Mouse (Mus musculus) urinary bladder, postnatal 25 days (tissue): ENCODE data around the gene Map3k4.

Source experiments
- DNase-seq: peaks from one replicate; pipeline ENCODE4 v3.0.0; 2022; ENCODE audit warnings: low spot score

Gene Map3k4

DNA sequence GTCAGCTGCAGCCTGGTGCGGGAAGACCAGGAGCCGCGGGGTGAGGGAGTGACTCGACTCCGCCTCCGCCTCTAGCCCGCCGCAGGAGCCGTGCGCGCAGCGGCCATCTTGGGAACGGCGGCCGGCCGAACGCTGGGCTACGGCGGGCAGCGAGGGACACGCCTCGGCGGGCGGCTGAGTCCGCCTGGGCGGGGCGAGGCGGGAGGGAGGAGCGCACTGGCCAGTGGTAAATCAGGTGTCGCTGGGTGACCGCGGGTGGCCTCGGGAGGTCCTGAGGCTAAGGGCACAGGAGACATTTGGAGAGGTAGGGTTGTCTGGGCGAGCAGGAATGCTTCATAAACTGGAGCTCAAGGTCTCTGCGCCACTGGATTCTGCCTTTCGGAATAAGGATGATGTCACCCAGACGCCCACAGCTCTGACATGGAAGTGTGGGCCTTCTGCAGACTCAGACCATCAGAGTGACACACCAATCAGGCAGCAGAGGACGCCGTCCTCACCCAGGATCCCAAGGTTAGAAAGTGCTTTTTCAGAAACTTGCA lies at the start of gene Map3k4:
Gene Map3k4, minus strand, starts transcription at position 134 of the 539 bp plus-strand sequence.
- peak; percentile 95 for DNase-seq

DNA sequence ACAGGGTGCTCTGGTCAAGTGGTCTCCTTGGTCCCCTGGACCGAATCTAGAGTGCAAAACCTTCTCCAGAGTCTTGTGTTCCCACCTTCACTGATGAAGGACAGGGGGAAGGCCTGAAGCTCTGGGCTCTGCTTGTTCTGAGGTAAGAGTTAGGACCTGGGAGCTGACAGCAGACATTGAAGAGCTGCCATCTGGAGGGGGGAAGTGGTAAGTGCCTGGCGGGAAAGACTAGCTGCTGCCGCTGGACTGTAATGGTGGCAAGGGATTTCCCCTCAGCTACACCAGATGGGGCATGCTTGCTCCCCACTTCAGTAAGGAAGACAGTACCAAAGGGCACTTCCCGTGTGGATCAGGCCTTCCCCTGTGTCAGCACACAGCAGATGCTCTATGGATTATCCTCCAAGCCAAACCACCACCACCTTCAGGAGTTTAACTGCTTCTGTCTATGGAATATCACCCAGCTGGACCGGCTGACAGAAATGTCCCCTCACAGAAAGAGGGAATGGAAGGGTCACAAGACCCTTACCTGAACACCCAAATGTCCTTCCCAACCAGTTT lies 48.9 kb upstream of the Map3k4 start:
- DNase-seq, result peak; percentile 38

DNA sequence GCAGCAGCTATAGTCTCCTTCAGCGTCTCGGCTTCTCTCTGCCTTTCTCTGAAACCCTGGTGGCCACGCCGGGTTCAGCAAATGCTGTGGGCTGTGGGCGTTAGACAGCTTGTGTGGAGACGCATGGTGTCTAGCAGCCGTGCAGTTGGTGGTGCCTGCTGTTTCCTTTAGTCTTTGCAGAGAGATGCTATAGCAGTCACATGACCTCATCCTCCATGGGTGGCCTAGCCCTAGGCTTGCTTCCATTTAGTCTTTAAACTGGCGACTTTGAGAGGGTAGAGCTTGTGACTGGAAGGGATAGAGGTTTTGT lies 45.8 kb upstream of the Map3k4 start:
- no peak for DNase-seq

DNA sequence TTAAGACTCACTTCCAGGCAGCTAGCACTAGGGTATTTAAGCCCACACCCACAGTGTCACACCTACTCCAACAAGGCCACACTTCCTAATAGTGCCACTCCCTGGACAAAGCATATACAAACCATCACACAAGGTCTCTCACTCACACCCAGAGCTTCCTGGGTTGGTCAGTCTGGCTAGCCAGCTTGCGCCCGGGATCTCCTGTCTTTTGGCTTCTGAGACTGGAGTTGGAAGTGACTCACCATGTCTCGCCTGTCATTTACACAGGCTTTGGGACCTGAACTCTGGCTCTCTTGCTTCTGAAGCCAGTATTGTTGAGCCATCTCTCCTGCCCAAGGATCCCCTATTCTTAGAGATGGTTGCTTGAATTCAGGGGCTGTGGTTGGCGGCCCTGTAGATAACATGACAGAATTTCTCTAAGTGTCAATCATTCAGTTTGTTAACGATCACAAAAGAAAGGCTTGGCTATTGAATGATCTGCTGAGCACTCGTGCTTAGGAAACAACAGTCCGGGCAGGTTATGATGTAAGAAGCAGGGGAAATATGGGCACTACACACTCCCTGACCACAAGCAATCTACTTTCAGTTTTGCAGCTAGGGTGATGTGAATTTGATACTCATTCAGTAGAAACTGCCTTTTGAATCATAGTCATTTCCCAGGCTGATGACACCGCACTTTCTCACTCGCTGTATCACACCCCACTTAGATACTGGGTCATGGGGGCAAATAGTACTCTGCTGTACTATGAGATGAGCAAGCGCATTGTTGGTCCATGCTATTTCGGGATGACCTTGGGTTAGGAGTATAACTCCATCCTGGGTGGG lies 45.2 kb upstream of the Map3k4 start:
- no peak for DNase-seq

DNA sequence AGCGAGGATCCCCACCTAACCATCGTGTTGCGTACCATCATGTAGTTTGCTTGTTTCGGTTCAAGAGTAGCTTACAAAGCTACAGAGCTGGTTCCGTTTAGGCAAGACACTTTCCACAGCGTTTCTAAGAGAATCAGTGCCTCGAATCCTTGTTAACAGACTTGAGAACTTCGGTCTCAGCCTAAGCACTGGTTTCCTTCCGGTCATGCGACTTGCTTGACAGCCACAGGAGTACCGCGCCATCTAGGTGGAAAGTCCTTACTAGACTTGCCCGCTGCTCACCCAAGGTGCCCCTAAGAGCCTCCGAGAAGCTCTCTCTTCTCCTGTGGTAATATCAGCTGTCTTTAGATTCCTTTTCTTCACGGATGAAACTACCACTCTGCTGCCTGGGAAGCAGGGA lies 41.3 kb upstream of the Map3k4 start:
- DNase-seq, result no peak

DNA sequence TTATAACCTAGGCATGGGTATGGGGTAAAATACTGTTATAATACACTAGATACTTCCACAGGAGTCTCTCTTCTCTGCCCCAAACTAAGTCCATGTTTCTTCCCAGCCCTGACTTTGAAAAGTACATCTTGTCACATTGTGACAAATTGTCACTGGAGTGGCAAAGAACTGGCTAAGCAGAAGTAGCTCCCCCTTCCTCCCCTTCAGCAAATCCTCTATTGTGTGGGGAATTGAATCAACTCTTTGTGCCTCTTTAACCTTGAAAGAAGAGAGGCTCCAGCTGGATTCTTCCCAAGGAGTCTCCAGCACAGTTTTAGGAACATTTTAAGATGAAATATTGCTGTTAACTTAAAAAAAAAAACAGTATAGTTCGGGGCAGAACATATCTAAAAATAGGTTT lies 34.2 kb upstream of the Map3k4 start:
- DNase-seq, result no peak

DNA sequence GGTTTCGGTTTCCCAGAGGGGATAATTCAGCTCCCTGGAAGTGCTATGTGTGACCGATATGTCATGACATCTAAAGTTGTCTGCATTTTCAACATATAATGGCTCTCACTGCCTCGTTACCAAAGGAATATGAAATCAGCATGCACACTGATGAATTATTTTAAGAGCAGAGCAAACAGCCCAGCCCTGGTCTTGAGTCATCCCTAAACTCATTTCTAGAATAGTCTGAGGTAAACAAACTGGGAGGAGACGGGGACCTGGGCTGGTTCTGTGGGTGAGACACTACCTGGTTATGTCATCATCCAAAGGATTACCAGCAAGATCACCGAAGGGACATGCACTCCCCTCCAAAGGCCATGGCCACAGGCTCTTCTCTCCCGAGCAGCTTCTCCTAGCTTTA lies 33.0 kb upstream of the Map3k4 start:
- DNase-seq, result no peak

DNA sequence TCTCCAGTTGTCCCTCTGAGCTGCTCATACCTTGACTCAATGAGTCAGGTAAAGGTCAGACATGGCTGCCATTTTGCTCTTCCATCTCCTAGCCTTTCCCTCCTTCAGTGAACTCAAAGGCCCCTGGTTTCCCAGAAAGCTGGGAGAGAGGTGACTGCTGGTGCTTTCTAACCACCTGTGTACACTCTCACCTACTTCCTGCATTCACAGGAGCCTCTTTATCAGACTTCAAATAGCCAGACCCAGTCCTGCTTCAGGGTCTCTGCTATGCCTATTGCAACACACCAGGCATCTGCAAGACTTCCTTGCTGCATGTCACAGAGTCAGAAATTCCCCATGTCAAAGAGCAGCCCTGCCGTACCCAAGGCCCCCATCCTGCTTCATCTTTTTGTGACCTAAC lies 28.9 kb upstream of the Map3k4 start:
- DNase-seq, result no peak

DNA sequence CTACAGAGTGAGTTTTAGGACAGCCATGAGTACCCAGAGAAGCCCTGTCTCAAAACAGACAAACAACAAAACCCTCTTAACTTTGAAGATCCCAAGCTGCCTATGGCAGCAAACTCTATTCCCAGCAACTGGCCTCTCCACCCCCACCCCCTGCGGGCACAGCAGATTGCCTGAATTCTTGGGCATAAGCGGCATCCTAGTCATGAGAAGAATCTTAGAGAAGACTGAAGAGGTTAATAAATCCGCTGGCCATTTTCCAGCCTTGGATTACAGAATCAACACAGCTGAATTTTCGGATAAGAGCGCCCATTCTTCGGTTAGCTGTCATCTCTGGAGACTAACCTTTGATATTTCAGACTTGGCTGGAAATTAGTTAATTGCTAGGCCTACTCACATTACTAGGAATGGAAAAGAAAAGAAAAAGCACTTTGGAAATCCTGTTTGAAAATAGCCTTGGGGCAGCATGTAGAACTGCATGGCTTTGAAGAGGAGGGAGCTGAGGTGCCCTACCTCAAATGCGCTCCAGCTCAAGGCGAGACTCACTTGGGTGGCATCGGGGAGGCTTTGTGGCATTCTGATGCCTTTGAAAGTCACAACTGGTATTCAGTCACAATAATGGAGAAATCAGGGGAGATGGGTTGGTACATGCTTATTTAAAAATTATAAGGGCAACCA lies 25.2 kb upstream of the Map3k4 start:
- no peak for DNase-seq

DNA sequence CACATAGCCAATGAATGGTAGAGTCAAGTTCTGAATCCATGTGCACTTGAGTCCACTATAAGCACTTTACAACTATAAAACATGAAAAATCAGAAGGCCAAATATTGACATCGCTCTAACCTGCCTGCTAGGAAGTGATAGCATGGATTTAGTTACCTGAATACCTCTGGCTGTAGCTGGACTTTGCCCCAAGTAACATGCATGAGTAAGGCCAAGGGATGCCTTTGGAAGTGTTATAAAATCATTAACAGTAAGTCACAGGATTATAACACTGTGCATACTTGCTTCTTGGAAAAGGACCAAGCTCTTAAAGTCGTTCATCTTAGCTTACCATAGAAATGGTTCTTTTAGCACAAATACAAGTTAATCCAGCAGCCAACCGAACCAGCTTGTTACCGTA lies 18.6 kb upstream of the Map3k4 start:
- no peak for DNase-seq

DNA sequence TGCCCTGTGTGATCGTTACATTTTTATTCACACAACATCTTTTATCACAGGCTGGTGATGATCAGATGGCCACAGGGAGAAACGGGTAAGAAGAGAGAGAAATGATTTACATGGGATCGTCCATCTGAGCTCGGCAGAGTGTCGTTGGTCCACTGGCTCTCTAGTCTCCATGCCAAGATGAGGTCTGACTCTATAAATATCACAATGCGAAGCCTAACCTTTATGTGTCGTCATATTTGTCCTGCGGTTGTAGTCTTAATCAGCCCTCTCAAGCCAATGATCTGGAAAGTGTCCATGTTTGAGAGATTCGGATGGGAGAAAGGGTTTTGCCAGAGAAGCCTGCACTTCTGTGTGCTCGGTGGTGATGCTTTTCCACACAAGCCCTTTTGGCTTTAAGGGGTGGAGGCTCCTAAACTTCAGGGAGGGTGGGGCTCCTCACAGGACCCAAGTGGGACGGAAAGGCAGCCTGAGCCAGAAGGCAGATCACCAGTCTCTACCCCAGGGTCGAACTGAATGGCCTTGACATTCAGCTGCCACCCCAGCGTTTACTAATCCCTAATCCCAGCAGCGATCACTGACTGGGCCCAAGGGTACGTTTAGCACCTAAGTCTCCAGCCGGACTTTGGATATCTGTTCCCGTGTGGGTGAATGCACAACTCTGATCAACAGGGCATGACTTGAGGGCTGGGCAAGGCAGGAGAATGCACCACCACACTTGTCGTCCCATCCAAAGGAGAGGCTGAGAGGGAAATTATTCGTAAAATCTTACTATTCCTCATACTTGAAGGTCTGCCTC lies 17.7 kb upstream of the Map3k4 start:
- DNase-seq, result no peak

DNA sequence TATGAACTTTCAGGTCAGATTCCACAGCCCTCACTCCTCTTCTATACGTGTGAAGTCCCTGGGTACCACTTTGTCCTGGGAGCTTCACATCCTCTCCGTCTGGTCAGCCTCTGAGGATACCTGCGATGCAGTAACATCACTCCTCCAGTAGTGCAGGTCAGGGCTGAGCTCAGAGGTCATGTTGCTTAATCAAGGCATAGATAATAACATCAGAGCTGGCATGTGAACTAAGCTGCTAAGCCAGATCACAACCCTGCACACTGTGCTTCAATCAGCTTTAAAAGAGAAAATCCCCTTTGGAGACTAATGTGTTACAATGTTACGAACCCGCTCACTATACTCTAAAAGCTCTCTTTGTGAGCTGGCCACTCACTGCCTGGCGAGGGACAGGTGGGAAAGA lies 16.5 kb upstream of the Map3k4 start:
- DNase-seq, result no peak

DNA sequence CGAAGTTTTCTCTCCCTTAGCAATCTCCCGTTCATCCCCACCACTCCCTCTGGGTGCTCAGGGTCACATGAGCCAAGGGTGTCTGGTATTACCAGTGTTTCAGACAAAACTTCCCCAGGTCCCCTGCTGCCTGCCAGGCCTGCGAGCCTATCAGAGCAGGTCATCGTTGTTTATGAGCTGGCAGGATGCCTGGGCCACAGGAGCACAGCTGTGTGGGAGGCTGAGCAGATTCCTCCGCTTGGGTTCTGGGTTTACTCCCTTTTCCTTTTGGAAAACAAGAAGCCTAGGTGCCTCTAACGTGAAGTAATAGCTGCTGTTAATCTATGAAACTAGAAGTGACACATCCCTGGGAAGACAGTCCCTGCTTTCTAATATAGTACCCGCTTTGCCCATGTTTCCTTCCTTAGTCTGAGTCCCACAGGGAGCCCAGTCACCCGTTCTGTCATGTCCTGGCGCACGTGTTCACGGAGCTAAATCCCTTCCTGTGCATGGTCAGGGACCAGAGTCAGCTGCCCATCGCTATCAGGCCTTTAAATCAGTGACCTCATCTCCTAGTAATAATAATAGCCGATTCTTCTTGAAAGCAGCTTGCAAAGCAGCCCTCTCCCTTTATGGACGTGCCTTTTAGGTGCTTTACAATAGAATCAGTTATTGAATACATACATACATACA lies 9.4 kb upstream of the Map3k4 start:
- DNase-seq, result peak; percentile 62

DNA sequence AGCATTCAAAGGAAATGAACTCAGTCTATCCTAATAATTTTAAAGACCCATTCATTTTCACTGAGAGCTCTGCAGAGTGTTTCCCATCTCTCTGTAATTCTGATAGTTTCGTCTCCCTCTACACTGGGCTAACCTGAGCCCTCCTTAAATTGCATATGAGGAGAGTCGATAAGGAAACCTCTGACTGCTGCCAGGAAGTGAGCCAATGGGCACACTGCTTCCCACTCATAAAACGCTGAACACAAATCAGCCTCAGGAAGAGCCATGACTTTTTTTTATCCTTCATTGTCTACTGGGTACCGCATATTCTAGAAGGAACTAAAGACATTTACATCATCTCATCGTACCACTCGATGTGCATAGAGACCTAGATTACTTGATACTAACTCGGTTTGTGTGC lies 1.2 kb upstream of the Map3k4 start:
- DNase-seq, result no peak

DNA sequence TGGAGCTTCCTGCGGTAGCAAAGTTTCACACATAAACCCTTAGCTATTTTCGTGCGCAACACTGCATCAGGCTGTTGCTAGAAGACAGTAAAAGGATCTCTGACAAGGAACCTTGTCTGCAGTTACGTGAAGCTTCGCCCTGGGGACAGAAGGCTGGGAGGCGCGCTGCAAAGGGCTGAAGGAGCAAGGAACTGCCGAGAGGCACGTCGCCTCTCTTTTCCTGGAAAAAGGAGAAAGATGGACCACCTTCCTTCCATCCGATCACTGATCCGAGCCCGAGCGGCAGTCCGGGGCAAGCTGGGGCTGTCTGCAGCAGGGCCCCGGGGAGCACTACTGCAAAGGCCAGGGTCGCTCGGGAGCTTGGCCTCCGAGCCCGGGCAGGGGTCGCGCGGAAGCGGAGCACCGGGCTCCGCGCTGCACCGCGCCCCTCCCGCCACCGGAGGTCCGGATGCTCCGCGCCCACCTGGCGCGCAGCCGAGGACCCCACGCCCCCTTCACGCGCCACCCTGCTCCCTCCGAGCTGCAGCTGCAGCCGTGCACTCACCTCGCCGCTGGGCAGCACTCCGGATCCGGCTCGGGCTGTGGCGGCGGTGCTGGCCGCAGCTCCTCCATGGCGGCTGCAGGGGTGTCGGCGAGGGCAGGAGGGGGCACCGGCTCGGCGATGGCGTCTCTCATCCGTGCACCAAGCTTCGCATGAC lies 493 bp downstream of the Map3k4 start:
- DNase-seq, result no peak

DNA sequence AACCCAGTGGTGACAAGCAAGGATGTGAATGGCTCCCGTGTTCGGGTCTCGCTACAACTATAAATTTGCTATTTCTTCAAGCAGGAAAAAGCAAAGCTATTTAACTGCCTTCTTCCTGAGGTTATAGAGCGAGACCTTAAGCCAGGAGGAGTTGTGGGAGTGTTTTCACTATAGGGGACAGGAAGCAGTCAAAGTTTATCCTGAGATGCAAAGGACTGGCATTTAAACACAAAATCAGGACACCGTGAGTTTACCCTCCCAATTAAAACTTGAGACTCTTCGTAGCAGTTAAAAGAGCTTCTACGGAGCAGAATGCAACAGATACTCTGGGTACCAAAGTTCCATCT lies 1.0 kb downstream of the Map3k4 start:
- DNase-seq, result no peak

DNA sequence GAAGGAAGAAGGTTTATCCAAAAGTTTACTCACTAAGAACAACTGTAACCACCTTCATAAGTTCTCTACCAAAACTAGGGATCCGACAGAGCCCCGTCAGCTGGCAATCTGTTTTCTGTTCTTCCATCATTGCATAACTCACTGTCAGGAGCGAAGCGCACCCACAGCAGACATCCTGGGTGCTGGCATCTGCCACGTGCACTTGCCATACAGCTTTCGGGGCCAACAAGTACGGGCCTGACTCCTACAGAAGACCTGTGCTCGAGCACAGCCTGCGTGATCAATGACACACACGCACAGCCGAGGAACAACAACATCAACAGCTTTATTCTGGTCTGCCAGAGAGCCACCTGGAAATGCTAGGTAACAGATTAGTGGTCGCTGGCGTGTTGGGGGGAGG lies 2.3 kb downstream of the Map3k4 start:
- no peak for DNase-seq

DNA sequence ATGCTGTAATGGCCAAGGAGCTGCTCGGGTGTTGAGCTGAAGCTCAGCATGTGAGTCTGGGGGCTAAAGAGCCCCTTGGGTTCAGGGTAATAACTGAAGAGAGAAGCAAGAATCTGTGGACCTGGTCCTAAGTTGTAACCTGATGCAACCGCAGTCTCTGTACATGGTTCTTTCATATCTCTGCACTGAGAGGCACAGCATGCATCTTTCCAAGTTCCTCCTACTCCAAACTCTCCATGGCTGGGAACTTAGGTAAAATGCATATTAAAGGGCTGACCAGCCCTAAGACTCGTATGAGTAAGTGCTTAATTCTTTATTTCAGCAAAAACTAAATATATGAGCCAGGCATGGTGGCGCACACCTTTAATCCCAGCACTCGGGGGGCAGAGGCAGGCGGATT lies 6.3 kb downstream of the Map3k4 start:
- no peak for DNase-seq

DNA sequence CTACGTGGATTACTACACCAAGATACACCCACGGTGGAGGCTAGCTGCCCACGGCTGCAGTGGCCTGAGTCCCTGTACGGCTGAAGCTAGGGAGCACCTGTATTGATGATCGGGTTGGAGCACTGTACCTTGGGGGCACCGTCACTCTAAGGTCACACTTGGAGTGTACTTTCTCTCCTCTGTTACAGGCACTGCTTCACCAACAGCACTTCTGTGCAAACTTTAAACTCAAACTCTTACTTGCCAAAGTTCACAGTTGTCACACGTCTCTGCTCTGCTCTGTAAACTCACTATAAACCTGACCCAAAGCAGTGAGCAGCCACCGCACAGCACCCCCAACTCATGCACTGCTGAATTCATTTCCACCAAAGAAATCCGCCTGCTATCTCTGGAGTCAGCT lies 9.1 kb downstream of the Map3k4 start:
- no peak for DNase-seq

DNA sequence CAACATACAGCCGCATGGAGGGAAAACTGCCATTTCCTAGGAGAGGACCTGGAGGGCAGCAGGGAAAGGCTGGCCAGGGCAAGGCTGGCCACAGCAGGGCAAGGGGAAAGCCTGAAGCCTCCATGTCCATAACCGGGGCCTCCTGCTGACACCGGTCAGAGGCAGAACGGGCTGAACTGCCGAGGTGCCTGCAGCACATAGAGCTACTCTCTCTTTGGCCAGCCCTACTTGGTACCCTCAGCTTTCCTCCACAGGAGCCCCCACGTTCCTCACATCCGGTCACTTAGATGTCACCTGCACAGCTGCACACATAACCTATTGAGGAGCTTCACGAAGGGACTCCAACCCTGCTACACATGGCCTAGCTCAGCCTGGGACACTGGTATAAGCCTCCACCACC lies 9.5 kb downstream of the Map3k4 start:
- no peak for DNase-seq
